Mouse (Mus musculus) bone marrow, adult 2 months (tissue): Measurements from ENCODE around the gene Fa2h.
"Not testable (repeated sequence)": the region's sequence is repeated elsewhere in the genome, so short reads cannot be mapped to it uniquely, and the experiment has no call there.

Experiments used
- CTCF ChIP-seq: fragments of 200-500 bp; IDR thresholded peaks from 2 replicates; pipeline ENCODE4 v1.5.1; 2011; ENCODE audit warnings: low read length, control low read depth; ENCODE audit not compliant: control insufficient read depth, insufficient read depth
- POLR2A ChIP-seq: fragments of 200-500 bp; IDR thresholded peaks from 2 replicates; pipeline ENCODE4 v1.6.1; 2011; ENCODE audit warnings: low read depth, mild to moderate bottlenecking, control low read depth, low read length, borderline replicate concordance; ENCODE audit not compliant: control insufficient read depth

DNA sequence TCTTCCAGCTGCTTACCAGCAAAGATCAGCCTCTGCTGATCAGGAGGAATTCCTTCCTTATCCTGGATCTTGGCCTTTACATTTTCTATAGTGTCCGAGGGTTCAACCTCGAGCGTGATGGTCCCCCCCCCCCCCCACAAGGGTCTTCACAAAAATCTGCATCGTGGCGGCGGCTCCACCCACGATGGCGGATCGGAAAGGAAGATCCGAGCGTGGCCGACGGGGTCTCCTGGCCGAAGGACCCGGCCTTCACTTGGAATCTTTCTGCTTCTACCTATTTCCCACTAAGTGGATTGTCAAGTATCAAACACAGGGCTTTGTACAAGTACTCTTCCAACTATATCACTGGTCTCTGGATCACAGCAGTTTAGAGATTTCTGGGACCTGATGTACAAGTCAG is 83.6 kb downstream of the Fa2h start:
- not testable (repeated sequence) for TF ChIP-seq CTCF, POLR2A
